Mouse (Mus musculus) intestine, postnatal 0 days (tissue): ENCODE measurements around the gene Isg20l2. TPM values are rescaled to one million over a fixed set of nuclear protein-coding genes. Genes with fewer than 3 reads are reported as not detected.

Source experiments
- ATAC-seq: fragments of 200-750 bp; cut with Nextera tagmentation; 2 replicates; pipeline ENCODE4 v1.8.0; 2017; ENCODE audit warnings: mild to moderate bottlenecking, moderate TSS enrichment, moderate library complexity
- H3K27ac ChIP-seq: fragments of 300-500 bp; sonication (generic); 2 replicates; pipeline ENCODE4 v1.5.1; 2014; ENCODE audit warnings: mild to moderate bottlenecking, low read depth, low read length, moderate library complexity
- H3K27me3 ChIP-seq: fragments of 300-500 bp; sonication (generic); replicated peaks from 2 replicates; pipeline ENCODE4 v1.6.1; 2014; ENCODE audit warnings: low read length, mixed read lengths; ENCODE audit not compliant: control insufficient read depth, insufficient read depth
- H3K36me3 ChIP-seq: fragments of 300-500 bp; sonication (generic); 2 replicates; pipeline ENCODE4 v1.6.1; 2014; ENCODE audit warnings: mild to moderate bottlenecking, moderate library complexity; ENCODE audit not compliant: control insufficient read depth, insufficient read depth
- H3K4me1 ChIP-seq: fragments of 300-500 bp; sonication (generic); replicated peaks from 2 replicates; pipeline ENCODE4 v1.6.1; 2014; ENCODE audit warnings: antibody characterized with exemption, low read length, mixed read lengths; ENCODE audit not compliant: control insufficient read depth, insufficient read depth
- H3K4me2 ChIP-seq: fragments of 300-500 bp; sonication (generic); replicated peaks from 2 replicates; pipeline ENCODE4 v1.6.1; 2014; ENCODE audit warnings: low read depth, mild to moderate bottlenecking, moderate library complexity
- H3K4me3 ChIP-seq: fragments of 300-500 bp; sonication (generic); 2 replicates; pipeline ENCODE4 v1.5.1; 2014; ENCODE audit warnings: low read depth, low read length
- H3K9ac ChIP-seq: fragments of 300-500 bp; sonication (generic); 2 replicates; pipeline ENCODE4 v1.6.1; 2014; ENCODE audit warnings: mild to moderate bottlenecking, low read depth, low read length
- H3K9me3 ChIP-seq: fragments of 300-500 bp; sonication (generic); 2 replicates; pipeline ENCODE4 v1.6.1; 2016; ENCODE audit warnings: mixed run types; ENCODE audit not compliant: control insufficient read depth
- CTCF ChIP-seq: sonication (generic); IDR thresholded peaks from 2 replicates; pipeline ENCODE4 v1.5.1; 2016; ENCODE audit warnings: low read depth, mild to moderate bottlenecking, control low read depth, antibody characterized with exemption, moderate library complexity
- WGBS: fragments of 180-500 bp; shearing (Covaris S2); extraction: QIAGEN DNeasy Blood & Tissue Kit; methylation state at CpG from one replicate; pipeline ENCODE4 v1.1.7; 2014; 5-methylcytosine and 5-hydroxymethylcytosine counted together
- polyA plus RNA-seq: library from polyadenylated mRNA; unstranded; fragments of >200 nt; fragmentation: Nextera tagmentation; extraction: Ambion mirVana; gene quantifications from 2 replicates; pipeline ENCODE4 v1.2.1, GENCODE M21; 2015

Gene Isg20l2
- polyA plus RNA-seq, 1 experiment from 2014 or later, result 13.9 TPM

DNA sequence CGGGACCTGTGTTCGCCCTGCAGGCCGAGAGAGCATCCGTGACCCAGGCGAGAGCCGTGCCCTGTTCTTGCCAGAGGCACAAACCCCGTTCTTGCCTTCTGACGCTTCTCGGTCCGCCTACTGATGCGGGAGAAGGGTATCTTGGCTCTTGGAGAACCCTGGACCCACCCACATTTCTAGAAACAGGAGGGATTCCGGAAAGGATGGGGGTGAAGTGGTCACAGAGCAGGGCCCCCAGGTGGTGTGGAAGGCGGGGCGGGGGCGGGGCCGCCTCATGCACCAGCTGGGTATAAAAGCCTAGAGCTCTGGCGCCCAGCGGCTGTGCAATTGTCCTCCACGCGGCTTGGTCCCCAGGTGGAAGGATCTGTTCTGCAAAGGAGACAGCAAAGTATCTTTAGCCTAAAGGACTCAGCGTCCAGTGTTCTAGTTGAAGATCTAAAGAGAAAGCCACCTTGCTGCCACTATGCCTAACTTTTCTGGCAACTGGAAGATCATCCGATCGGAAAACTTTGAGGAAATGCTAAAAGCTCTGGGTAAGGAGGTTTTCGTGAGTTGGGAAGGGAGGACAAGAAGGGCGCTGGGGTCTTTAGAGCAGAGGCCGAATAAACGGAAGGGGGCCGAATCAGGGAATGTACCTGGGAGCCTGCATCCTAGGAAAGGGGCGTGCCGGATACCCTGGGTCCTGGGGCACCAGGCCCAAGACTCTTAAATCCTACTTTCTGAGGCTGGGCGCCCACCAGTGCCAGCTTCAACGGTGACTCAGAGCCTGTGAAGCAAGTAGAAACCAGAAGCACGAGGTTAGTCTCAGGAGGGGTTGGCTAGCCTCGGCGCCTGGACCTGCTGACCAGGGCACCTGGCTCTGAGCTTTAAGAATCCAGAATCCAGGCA lies 18.5 kb downstream of the Isg20l2 start, which contains the start of gene Crabp2:
Crabp2 (plus strand) TSS at position 289 of the 888 bp plus-strand sequence.
- Histone ChIP-seq H3K36me3 (0 out of 2 replicates have a peak, but pooled peaks cover 2% of the 10 kb centered on the region), H3K4me2 (peak within 1 kb of the TSS; percentile 47), H3K4me3 (peak within 1 kb of the TSS; percentile 13), H3K4me1 (no peaks in the 10 kb centered on the region), H3K27ac (no peak within 1 kb of the TSS), H3K9ac (no peak within 1 kb of the TSS), H3K27me3 (peaks cover 54% of the 10 kb centered on the region), H3K9me3 (no peaks in the 10 kb centered on the region)
- no peak for TF ChIP-seq CTCF
- WGBS, result 6% methylated on average over 34 of the region's 35 CpGs
- no peak for ATAC-seq

- TF ChIP-seq CTCF, result no peak
- peaks cover 54% of the 10 kb centered on the region for H3K27me3 ChIP-seq
- H3K9ac ChIP-seq, result no peak overlapping the region
- no peaks in the 10 kb centered on the region for H3K9me3 ChIP-seq
- no peaks in the 10 kb centered on the region for H3K36me3 ChIP-seq
- no peaks in the 10 kb centered on the region for H3K4me1 ChIP-seq
- no peak overlapping the region for H3K4me2 ChIP-seq
- H3K4me3 ChIP-seq, result no peak overlapping the region
- no peak overlapping the region for H3K27ac ChIP-seq
- no peak for ATAC-seq
- WGBS, result 41% methylated on average over 16 of the region's 16 CpGs
Observed at GRCm38 (mm10) chr3:87949266-87949954, 19.3 kb downstream of the Isg20l2 start.

DNA sequence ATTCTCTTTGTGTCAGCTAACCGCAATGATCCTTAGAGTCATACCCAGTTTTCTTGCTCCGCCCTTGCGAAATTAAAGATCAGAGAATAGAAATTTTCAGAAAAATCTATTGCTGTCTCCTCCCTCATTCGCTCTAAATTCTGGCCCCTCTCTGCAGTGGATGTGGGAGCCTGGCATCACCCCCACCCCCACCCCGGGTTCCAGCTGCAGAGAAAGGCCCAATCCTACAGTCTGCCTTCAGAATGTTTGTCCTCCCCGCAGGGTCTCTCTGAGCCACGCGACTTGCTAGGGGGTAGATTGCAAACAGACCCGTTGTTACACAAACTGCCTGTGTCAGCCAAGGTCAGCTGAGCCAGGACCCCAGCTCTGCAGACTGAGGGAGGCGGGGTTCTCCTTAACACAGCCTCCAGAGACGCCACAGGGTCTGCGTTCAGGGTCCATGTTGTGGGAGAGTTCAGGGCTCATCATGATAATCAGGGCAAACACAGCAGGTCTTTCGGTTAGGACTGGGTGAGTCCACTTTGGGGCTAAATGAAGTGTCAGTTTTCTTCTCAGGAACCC lies 19.9 kb downstream of the Isg20l2 start:
- WGBS, result 34% methylated on average over 13 of the region's 13 CpGs
- Histone ChIP-seq H3K9me3 (no peaks in the 10 kb centered on the region), H3K4me1 (no peaks in the 10 kb centered on the region), H3K4me3 (no peak overlapping the region), H3K27me3 (peaks cover 54% of the 10 kb centered on the region), H3K4me2 (no peak overlapping the region), H3K36me3 (no peaks in the 10 kb centered on the region), H3K27ac (no peak overlapping the region), H3K9ac (no peak overlapping the region)
- no peak for ATAC-seq
- TF ChIP-seq CTCF, result no peak

DNA sequence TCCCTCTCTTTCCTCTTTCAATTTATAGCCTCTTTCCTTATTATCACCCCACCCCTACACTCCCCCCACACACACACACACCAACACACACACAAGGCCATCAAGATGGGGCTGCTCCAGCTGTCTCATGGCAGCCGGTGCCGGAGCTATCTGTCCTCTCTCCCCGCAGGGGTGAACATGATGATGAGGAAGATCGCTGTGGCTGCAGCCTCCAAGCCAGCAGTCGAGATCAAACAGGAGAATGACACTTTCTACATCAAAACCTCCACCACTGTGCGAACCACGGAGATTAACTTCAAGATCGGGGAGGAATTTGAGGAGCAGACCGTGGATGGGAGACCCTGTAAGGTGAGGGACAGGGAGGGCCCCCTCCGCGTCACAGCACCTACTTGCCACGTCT lies 21.8 kb downstream of the Isg20l2 start:
- WGBS, result 34% methylated on average over 12 of the region's 12 CpGs
- Histone ChIP-seq H3K4me2 (peak overlapping the region; percentile 37), H3K36me3 (no peaks in the 10 kb centered on the region), H3K27ac (no peak overlapping the region), H3K9ac (no peak overlapping the region), H3K4me3 (peak overlapping the region; percentile 12), H3K4me1 (no peaks in the 10 kb centered on the region), H3K27me3 (peaks cover 50% of the 10 kb centered on the region), H3K9me3 (no peaks in the 10 kb centered on the region)
- no peak for TF ChIP-seq CTCF
- ATAC-seq, result no peak

- no peak overlapping the region; the same call in 1 of the 2 replicates for H3K27ac ChIP-seq
- peak overlapping the region; percentile 37 for H3K4me2 ChIP-seq
- H3K9ac ChIP-seq, result no peak overlapping the region
- peak overlapping the region; percentile 12 for H3K4me3 ChIP-seq
- H3K4me1 ChIP-seq, result no peaks in the 10 kb centered on the region
- WGBS, result 23% methylated on average over 5 of the region's 5 CpGs
- H3K9me3 ChIP-seq, result no peaks in the 10 kb centered on the region
- peaks cover 50% of the 10 kb centered on the region for H3K27me3 ChIP-seq
- no peaks in the 10 kb centered on the region for H3K36me3 ChIP-seq
- ATAC-seq, result no peak
- TF ChIP-seq CTCF, result no peak
Observed at GRCm38 (mm10) chr3:87952440-87952839, 22.3 kb downstream of the Isg20l2 start.

GRCm38 (mm10) chr3:87958056-87958455 lies 27.9 kb downstream of the Isg20l2 start:
- Histone ChIP-seq H3K9me3 (no peaks in the 10 kb centered on the region), H3K36me3 (no peaks in the 10 kb centered on the region), H3K9ac (no peak overlapping the region), H3K4me3 (no peak overlapping the region), H3K4me1 (no peaks in the 10 kb centered on the region), H3K4me2 (no peak overlapping the region), H3K27me3 (peaks cover 9% of the 10 kb centered on the region; the same call in 1 of the 2 replicates), H3K27ac (no peak overlapping the region)
- 63% methylated on average over 1 of the region's 1 CpGs for WGBS
- ATAC-seq, result no peak
- TF ChIP-seq CTCF, result 0 out of 2 replicates have a peak, but pooled peaks have one; percentile 4
